Mouse (Mus musculus): ENCODE data around the gene Pcgf1.

The Pcgf1 gene

GRCm38 (mm10) chr6:83077630-83078323 lies at the start of gene Pcgf1:
Pcgf1 (plus strand) TSS chr6:83077869.
- DNase-seq (ENCODE audit: low spot score in 2 of 2), result peak in 1 of 2 experiments; percentile 43

- no peak for DNase-seq (ENCODE audit: low spot score in 2 of 2)
These were observed 47.9 kb upstream of the Pcgf1 start for GRCm38 (mm10) chr6:83029777-83030176.

- no peak for DNase-seq (ENCODE audit: low spot score in 2 of 2)
These were observed 46.6 kb upstream of the Pcgf1 start for GRCm38 (mm10) chr6:83031111-83031510.

- no peak for DNase-seq (ENCODE audit: low spot score in 2 of 2)
These were observed 45.6 kb upstream of the Pcgf1 start for GRCm38 (mm10) chr6:83031921-83032590.

- DNase-seq (ENCODE audit: low spot score in 2 of 2), result no peak
These were observed 44.9 kb upstream of the Pcgf1 start for GRCm38 (mm10) chr6:83032769-83033191.

GRCm38 (mm10) chr6:83033249-83034185 lies 44.2 kb upstream of the Pcgf1 start, which contains the start of the genes Dok1 and Loxl3:
Dok1 (minus strand) TSS chr6:83033471.
Loxl3 (plus strand) TSS chr6:83034173.
- no peak for DNase-seq (ENCODE audit: low spot score in 2 of 2)

- no peak for DNase-seq (ENCODE audit: low spot score in 2 of 2)
These were observed 43.1 kb upstream of the Pcgf1 start for GRCm38 (mm10) chr6:83034463-83035055.

GRCm38 (mm10) chr6:83037188-83037587 lies 40.5 kb upstream of the Pcgf1 start:
- DNase-seq (ENCODE audit: low spot score in 2 of 2), result no peak

- DNase-seq (ENCODE audit: low spot score in 2 of 2), result peak; percentile 85 to 90
These were observed 39.1 kb upstream of the Pcgf1 start for GRCm38 (mm10) chr6:83038496-83039012.

GRCm38 (mm10) chr6:83040601-83041000 lies 37.1 kb upstream of the Pcgf1 start:
- no peak for DNase-seq (ENCODE audit: low spot score in 2 of 2)

GRCm38 (mm10) chr6:83043561-83043960 lies 34.1 kb upstream of the Pcgf1 start:
- DNase-seq (ENCODE audit: low spot score in 2 of 2), result no peak

GRCm38 (mm10) chr6:83043993-83044392 lies 33.7 kb upstream of the Pcgf1 start:
- no peak for DNase-seq (ENCODE audit: low spot score in 2 of 2)

GRCm38 (mm10) chr6:83044742-83045141 lies 32.9 kb upstream of the Pcgf1 start:
- no peak for DNase-seq (ENCODE audit: low spot score in 2 of 2)

- no peak for DNase-seq (ENCODE audit: low spot score in 2 of 2)
These were observed 28.3 kb upstream of the Pcgf1 start for GRCm38 (mm10) chr6:83049367-83049766.

GRCm38 (mm10) chr6:83053136-83053960 lies 24.3 kb upstream of the Pcgf1 start:
- DNase-seq (ENCODE audit: low spot score in 2 of 2), result peak; percentile 35 to 48

GRCm38 (mm10) chr6:83054074-83054851 lies 23.4 kb upstream of the Pcgf1 start, which contains the start of gene Aup1:
Aup1 (plus strand) TSS chr6:83054521.
- DNase-seq (ENCODE audit: low spot score in 2 of 2), result peak; percentile 97 to 98

GRCm38 (mm10) chr6:83054871-83055431 lies 22.7 kb upstream of the Pcgf1 start, which contains the start of gene Htra2:
Htra2 (minus strand) TSS chr6:83055273.
- DNase-seq (ENCODE audit: low spot score in 2 of 2), result peak in 1 of 2 experiments; percentile 26

GRCm38 (mm10) chr6:83057790-83058189 lies 19.9 kb upstream of the Pcgf1 start, which contains the start of gene Dqx1:
Dqx1 (plus strand) TSS chr6:83057844.
- DNase-seq (ENCODE audit: low spot score in 2 of 2), result no peak

GRCm38 (mm10) chr6:83058725-83059124 lies 18.9 kb upstream of the Pcgf1 start:
- no peak for DNase-seq (ENCODE audit: low spot score in 2 of 2)

All from frontal cortex, postnatal 36 days (tissue).